Mouse (Mus musculus) ovary, postnatal 36 days (tissue): ENCODE measurements around the gene Gm29609.
"Not testable (repeated sequence)": the region's sequence is repeated elsewhere in the genome, so short reads cannot be mapped to it uniquely, and the experiment has no call there.

Experiments
- DNase-seq: peaks from one replicate; pipeline ENCODE4 v3.0.0; 2022; ENCODE audit warnings: low spot score, mixed read lengths

Gene Gm29609

GRCm38 (mm10) chr5:31179766-31180630, at the start of gene Gm29609, which contains the start of gene Gtf3c2:
Gm29609 (minus strand) TSS chr5:31179911.
Gtf3c2 (minus strand) TSS chr5:31180144.
- DNase-seq: peak; percentile 89

DNA sequence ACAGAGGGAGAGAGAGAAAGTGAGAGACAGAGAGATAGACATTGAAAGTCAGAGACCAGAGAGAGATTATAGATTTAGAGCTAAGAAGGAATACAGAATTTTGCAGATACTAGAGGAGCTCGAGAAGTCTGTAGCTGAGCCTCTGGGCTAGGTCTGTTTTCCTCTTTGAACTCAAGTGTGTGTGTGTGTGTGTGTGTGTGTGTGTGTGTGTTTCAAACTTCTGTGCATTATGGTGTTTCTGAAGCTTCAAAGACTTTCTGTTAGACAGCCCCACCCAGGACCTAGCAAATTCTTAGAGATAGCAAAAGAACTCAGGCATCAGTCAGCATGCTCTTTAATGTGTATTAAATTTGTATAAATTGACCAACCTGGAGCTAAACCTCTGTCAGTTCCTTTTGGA, 46.9 kb upstream of the Gm29609 start:
- no peak for DNase-seq

DNA sequence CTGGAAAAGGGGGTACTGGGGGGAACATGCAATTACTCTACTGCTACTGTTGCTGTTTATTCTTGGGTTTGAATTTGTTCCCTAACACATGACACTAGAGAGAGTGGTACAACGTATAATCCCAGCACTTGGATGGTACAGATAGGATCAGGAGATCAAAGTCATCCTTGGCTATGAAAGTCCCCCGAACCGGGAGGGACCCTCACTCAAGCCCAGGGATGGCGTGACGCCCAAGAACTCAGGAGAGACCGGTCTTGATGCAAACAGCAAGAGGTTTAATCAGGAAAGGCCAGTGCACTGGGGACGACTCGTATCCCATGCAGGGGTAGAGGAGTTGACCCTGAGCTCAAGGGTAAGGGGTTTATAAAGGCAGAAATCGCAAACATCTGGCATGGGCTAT, 43.0 kb upstream of the Gm29609 start:
- DNase-seq: no peak

- DNase-seq: no peak
Observed at GRCm38 (mm10) chr5:31221304-31221945, 41.7 kb upstream of the Gm29609 start.

DNA sequence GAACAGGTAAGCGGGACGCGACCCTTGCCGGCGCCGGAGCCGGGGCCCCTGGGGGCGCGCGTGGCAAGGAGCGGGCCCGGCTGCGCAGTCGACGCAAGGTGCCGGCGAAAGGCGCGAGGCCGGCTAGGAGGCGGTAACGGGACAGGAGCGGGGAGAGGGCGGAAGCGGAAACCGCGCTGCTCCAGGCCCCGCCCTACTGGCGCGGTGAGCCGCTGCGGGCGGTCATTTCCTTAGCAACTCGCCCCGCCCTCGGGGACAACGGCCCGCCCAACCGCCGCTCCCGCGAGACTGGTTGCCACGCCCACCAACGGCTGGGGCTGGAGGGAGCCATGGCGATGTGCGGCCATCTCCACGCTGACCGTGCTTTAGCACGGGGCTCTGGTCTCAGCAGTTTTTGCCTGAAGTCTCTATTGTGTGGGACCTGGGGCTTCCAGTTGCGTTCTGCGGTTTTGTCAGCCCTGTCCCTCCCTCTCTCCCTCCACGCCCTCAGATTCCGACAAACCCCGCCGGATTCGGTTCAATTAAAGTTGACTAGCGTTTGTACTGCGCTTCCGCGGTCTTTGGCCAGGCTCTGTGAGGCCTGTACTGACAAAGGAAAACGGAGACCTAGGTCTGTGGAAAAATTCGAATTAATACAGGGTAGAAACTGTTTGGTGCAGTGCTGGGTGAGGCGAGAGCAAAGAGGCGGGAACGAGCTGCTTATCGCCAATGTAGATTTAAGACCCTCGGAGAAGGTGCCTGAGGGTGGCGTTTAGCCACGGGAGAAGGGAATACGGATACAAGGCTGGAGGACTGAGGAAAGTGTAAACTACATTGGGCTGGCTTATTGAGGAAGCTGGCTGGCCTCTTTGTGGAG, 41.0 kb upstream of the Gm29609 start, which contains the start of gene Ppm1g:
Gene Ppm1g, minus strand, starts transcription at position 240 of the 856 bp plus-strand sequence.
- peak; percentile 99 for DNase-seq

DNA sequence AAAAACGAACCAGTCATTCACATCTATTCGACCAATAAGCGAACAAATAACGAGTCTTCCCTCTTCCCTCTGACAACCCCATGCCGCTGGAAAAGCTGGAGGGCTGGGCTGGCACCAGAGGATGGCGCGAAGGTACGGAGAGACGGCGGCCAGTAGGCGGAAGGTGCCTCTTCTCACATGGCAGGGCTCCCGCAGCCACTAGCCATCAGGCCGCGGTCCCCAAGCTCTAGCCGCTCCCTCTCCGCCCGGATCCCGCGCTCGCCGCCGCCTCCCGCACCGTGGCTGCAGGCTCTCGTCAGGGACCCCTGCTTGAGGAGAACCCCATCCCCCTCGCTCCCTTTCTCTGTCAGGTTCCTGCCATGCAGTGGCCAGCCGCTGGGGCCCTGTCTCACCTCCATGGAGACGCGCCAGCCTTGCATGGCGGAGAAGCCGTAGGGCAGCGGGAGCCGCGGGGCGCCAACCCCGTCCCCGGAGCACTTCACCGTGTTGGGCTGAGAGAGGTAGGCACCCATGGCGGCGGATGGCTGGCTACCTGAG, 40.3 kb upstream of the Gm29609 start:
- DNase-seq: no peak

GRCm38 (mm10) chr5:31219474-31219873, 39.8 kb upstream of the Gm29609 start:
- DNase-seq: no peak

DNA sequence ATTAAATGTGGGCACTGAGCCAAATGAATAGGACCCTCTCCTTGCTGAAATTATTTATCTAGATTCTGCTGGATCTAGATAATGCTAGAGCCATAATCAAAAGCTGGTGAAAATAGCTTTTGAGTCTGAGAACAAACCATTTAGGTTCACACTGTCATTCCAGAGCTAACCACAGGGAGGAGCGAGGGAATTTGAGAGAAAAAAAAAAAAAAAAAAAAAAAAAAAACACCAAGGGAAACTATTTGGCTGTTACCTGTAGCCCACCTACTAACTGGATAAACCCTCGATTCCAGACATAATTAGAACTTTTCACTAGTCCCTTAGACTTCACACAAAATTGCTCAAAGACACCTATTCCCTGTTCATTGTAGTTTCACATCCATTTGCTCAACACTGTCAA, 39.4 kb upstream of the Gm29609 start:
- DNase-seq: no peak

- no peak for DNase-seq
Observed at GRCm38 (mm10) chr5:31218294-31218693, 38.6 kb upstream of the Gm29609 start.

DNA sequence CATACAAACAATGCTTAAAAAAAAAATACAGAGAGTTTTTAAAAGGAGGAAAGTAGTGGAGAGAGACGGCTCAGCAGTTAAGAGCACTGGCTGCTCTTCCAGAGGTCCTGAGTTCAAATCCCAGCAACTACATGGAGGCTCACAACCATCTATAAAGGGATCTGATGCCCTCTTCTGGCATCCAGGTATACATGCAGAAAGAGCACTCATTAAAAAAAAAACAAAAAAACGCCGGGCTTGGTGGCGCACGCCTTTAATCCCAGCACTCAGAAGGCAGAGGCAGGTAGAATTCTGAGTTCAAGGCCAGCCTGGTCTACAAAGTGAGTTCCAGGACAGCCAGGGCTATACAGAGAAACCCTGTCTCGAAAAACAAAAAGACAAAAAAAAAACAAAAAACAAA, 36.8 kb upstream of the Gm29609 start:
- DNase-seq: not testable (repeated sequence)

GRCm38 (mm10) chr5:31204421-31204820, 24.7 kb upstream of the Gm29609 start:
- no peak for DNase-seq

GRCm38 (mm10) chr5:31203866-31204265, 24.2 kb upstream of the Gm29609 start:
- no peak for DNase-seq

- no peak for DNase-seq
Observed at GRCm38 (mm10) chr5:31202933-31203332, 23.2 kb upstream of the Gm29609 start.

- DNase-seq: peak; percentile 92
Observed at GRCm38 (mm10) chr5:31201742-31202590, 22.3 kb upstream of the Gm29609 start, which contains the start of gene Zfp513. Zfp513 (minus strand) TSS chr5:31202303.

DNA sequence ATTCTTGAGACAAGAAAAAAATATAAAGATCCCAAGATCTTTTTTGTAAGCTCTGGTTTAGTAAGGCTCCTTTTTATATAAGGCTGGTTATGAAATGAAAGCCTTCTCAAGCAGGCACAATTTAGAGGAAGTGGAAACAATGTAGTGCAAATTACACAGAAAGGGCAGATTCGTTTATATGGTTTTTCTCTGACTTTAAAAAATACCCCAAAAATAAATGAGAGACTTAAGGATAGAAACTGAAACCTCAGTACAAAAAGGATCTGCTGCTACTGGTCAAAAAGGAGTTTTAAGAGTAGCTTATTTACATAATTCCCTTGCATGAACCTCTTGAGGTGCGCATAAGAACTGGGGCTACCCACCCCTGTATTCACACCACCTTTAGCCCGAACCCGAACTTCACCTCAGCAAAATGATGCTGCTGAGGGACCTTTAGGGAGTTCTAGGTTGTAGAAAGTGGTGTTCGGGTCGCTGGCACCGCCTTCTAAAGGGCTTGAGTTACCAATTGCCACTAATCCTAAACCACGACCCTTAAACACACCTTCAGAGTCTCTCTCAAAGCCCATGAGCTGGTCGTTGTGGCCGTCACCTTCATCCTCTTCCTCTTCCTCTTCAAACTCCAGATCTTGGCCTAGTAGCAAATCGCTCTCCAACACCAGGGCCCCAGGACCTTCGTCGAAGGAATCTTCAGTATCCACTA, 21.5 kb upstream of the Gm29609 start:
- no peak for DNase-seq

- DNase-seq: peak; percentile 36
Observed at GRCm38 (mm10) chr5:31200327-31200768, 20.6 kb upstream of the Gm29609 start.

- DNase-seq: no peak
Observed at GRCm38 (mm10) chr5:31199893-31200292, 20.2 kb upstream of the Gm29609 start.

- no peak for DNase-seq
Observed at GRCm38 (mm10) chr5:31199321-31199892, 19.7 kb upstream of the Gm29609 start.

DNA sequence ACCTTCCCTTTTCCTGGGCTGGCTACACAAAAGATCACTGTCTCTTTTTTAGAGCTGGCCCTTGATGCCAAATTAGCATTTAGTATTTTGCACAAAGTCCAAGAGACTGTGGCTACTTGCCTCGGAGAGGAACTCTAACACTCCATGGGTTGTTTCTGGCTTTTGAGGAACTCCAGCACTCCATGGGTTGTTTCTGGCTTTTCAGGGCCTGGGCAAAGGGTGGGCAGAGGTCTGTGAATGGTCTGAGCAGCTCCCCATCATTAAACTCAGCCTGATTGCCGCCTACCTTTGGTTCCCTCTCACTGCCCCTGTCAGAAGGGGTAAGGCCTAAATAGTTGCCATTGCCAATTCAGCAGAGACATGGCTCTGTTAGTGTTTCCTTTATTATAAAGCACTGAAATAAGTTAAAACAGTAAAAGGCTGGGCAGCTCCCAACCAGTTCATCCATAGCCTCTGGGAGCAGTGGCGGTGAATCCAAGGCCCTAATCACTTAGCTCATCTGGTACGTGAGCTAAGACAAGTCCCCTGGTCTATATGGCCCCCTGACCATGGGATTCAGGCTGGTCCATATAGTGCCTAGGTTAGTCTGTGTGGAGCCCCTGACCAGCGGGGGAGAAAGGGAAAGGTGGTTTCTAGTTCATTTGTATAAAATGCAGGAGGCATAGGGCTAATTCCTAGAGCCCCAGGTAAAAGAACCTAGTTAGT, 19.1 kb upstream of the Gm29609 start:
- no peak for DNase-seq
